Mouse (Mus musculus) embryonic fibroblast, embryonic 13.5 days (primary cell): ENCODE data around the gene Plg.

Experiments used
- CTCF ChIP-seq: IDR thresholded peaks from 2 replicates; pipeline ENCODE4 v1.5.1; 2011; ENCODE audit warnings: mild to moderate bottlenecking, control low read depth, low read length, moderate library complexity, borderline replicate concordance; ENCODE audit not compliant: insufficient read depth
- POLR2A ChIP-seq: IDR thresholded peaks from 2 replicates; pipeline ENCODE4 v1.6.1; 2011; ENCODE audit warnings: low read depth, mild to moderate bottlenecking, control low read depth, low read length, moderate library complexity

GRCm38 (mm10) chr17:12437771-12438170 lies 59.4 kb downstream of the Plg start:
- TF ChIP-seq CTCF (no peak), POLR2A (no peak)
